Mouse (Mus musculus): ENCODE measurements at regions not wholly inside any gene's neighbourhood (a gene's known extent, or its start where the extent isn't known, plus 50 kb on each side); places are given as distances from the start of the nearest gene placed in this dataset.

GRCm38 (mm10) chr13:60000618-60001347 lies 176.4 kb downstream of the Gas1 start:
- H3K4me3 ChIP-seq (ENCODE audit: low read length), result no peak overlapping the region
- H3K27ac ChIP-seq (ENCODE audit: low read length), result no peak overlapping the region
- H3K36me3 ChIP-seq (ENCODE audit: control insufficient read depth, insufficient read depth, low read length), result no peaks in the 10 kb centered on the region
- 51% methylated on average over 8 of the region's 8 CpGs for whole genome bisulfite sequencing
- H3K9ac ChIP-seq (ENCODE audit: low read depth, low read length), result no peak overlapping the region
- no peaks in the 10 kb centered on the region for H3K9me3 ChIP-seq (ENCODE audit: control insufficient read depth, low read length)
- H3K4me2 ChIP-seq (ENCODE audit: low read depth, low read length), result no peak overlapping the region
- no peak for ATAC-seq
- H3K4me1 ChIP-seq (ENCODE audit: control insufficient read depth, insufficient read depth, low read length), result no peaks in the 10 kb centered on the region
- H3K27me3 ChIP-seq (replicated peaks; ENCODE audit: control insufficient read depth, insufficient read depth, low read length), result no peaks in the 10 kb centered on the region

- Histone ChIP-seq H3K4me3 (ENCODE audit: low read length) (no peak overlapping the region), H3K27me3 (replicated peaks; ENCODE audit: control insufficient read depth, insufficient read depth, low read length) (no peaks in the 10 kb centered on the region), H3K4me1 (ENCODE audit: control insufficient read depth, insufficient read depth, low read length) (no peaks in the 10 kb centered on the region), H3K4me2 (ENCODE audit: low read depth, low read length) (no peak overlapping the region), H3K9ac (ENCODE audit: low read depth, low read length) (no peak overlapping the region), H3K36me3 (ENCODE audit: control insufficient read depth, insufficient read depth, low read length) (no peaks in the 10 kb centered on the region), H3K27ac (ENCODE audit: low read length) (no peak overlapping the region), H3K9me3 (ENCODE audit: control insufficient read depth, low read length) (no peaks in the 10 kb centered on the region)
- 94% methylated on average over 3 of the region's 3 CpGs for WGBS
- no peak for ATAC-seq
These were observed 174.5 kb upstream of the Tut7 start for GRCm38 (mm10) chr13:59997431-59997830.

GRCm38 (mm10) chr13:59996146-59996814 lies 173.3 kb upstream of the Tut7 start:
- no peaks in the 10 kb centered on the region for H3K9me3 ChIP-seq (ENCODE audit: control insufficient read depth, low read length)
- no peak for ATAC-seq
- H3K9ac ChIP-seq (ENCODE audit: low read depth, low read length), result no peak overlapping the region
- no peaks in the 10 kb centered on the region for H3K27me3 ChIP-seq (replicated peaks; ENCODE audit: control insufficient read depth, insufficient read depth, low read length)
- no peak overlapping the region for H3K27ac ChIP-seq (ENCODE audit: low read length)
- 56% methylated on average over 13 of the region's 13 CpGs for WGBS
- H3K4me2 ChIP-seq (ENCODE audit: low read depth, low read length), result no peak overlapping the region
- H3K4me3 ChIP-seq (ENCODE audit: low read length), result no peak overlapping the region
- H3K36me3 ChIP-seq (ENCODE audit: control insufficient read depth, insufficient read depth, low read length), result no peaks in the 10 kb centered on the region
- H3K4me1 ChIP-seq (ENCODE audit: control insufficient read depth, insufficient read depth, low read length), result no peaks in the 10 kb centered on the region

- WGBS, result 70% methylated on average over 11 of the region's 11 CpGs
- Histone ChIP-seq H3K36me3 (ENCODE audit: control insufficient read depth, insufficient read depth, low read length) (no peaks in the 10 kb centered on the region), H3K4me1 (ENCODE audit: control insufficient read depth, insufficient read depth, low read length) (no peaks in the 10 kb centered on the region), H3K27ac (ENCODE audit: low read length) (no peak overlapping the region), H3K4me3 (ENCODE audit: low read length) (no peak overlapping the region), H3K9me3 (ENCODE audit: control insufficient read depth, low read length) (no peaks in the 10 kb centered on the region), H3K4me2 (ENCODE audit: low read depth, low read length) (no peak overlapping the region), H3K9ac (ENCODE audit: low read depth, low read length) (no peak overlapping the region), H3K27me3 (replicated peaks; ENCODE audit: control insufficient read depth, insufficient read depth, low read length) (no peaks in the 10 kb centered on the region)
- no peak for ATAC-seq
These were observed 170.0 kb upstream of the Tut7 start for GRCm38 (mm10) chr13:59992780-59993501.

- no peak overlapping the region for H3K27ac ChIP-seq (ENCODE audit: low read length)
- ATAC-seq, result no peak
- H3K4me1 ChIP-seq (ENCODE audit: control insufficient read depth, insufficient read depth, low read length), result no peaks in the 10 kb centered on the region
- H3K9me3 ChIP-seq (ENCODE audit: control insufficient read depth, low read length), result no peaks in the 10 kb centered on the region
- no peak overlapping the region for H3K4me3 ChIP-seq (ENCODE audit: low read length)
- H3K36me3 ChIP-seq (ENCODE audit: control insufficient read depth, insufficient read depth, low read length), result no peaks in the 10 kb centered on the region
- no peak overlapping the region for H3K4me2 ChIP-seq (ENCODE audit: low read depth, low read length)
- H3K9ac ChIP-seq (ENCODE audit: low read depth, low read length), result no peak overlapping the region
- no peaks in the 10 kb centered on the region for H3K27me3 ChIP-seq (replicated peaks; ENCODE audit: control insufficient read depth, insufficient read depth, low read length)
These were observed 169.4 kb upstream of the Tut7 start for GRCm38 (mm10) chr13:59992346-59992745.

- no peaks in the 10 kb centered on the region for H3K4me1 ChIP-seq (ENCODE audit: control insufficient read depth, insufficient read depth, low read length)
- no peaks in the 10 kb centered on the region for H3K9me3 ChIP-seq (ENCODE audit: control insufficient read depth, low read length)
- 56% methylated on average over 10 of the region's 10 CpGs for WGBS
- H3K9ac ChIP-seq (ENCODE audit: low read depth, low read length), result no peak overlapping the region
- no peak overlapping the region for H3K4me3 ChIP-seq (ENCODE audit: low read length)
- H3K36me3 ChIP-seq (ENCODE audit: control insufficient read depth, insufficient read depth, low read length), result no peaks in the 10 kb centered on the region
- H3K27me3 ChIP-seq (replicated peaks; ENCODE audit: control insufficient read depth, insufficient read depth, low read length), result no peaks in the 10 kb centered on the region
- H3K4me2 ChIP-seq (ENCODE audit: low read depth, low read length), result no peak overlapping the region
- no peak overlapping the region for H3K27ac ChIP-seq (ENCODE audit: low read length)
- no peak for ATAC-seq
These were observed 167.7 kb upstream of the Tut7 start for GRCm38 (mm10) chr13:59990402-59991280.

GRCm38 (mm10) chr13:59988393-59988965 lies 165.5 kb upstream of the Tut7 start:
- no peak for ATAC-seq
- H3K4me2 ChIP-seq (ENCODE audit: low read depth, low read length), result no peak overlapping the region
- H3K9ac ChIP-seq (ENCODE audit: low read depth, low read length), result no peak overlapping the region
- no peaks in the 10 kb centered on the region for H3K27me3 ChIP-seq (replicated peaks; ENCODE audit: control insufficient read depth, insufficient read depth, low read length)
- H3K9me3 ChIP-seq (ENCODE audit: control insufficient read depth, low read length), result no peaks in the 10 kb centered on the region
- no peaks in the 10 kb centered on the region for H3K4me1 ChIP-seq (ENCODE audit: control insufficient read depth, insufficient read depth, low read length)
- no peaks in the 10 kb centered on the region for H3K36me3 ChIP-seq (ENCODE audit: control insufficient read depth, insufficient read depth, low read length)
- no peak overlapping the region for H3K27ac ChIP-seq (ENCODE audit: low read length)
- no peak overlapping the region for H3K4me3 ChIP-seq (ENCODE audit: low read length)
- WGBS, result 72% methylated on average over 7 of the region's 7 CpGs

- Histone ChIP-seq H3K4me1 (ENCODE audit: control insufficient read depth, insufficient read depth, low read length) (0 out of 2 replicates have a peak, but pooled peaks cover under 1% of the 10 kb centered on the region), H3K9ac (ENCODE audit: low read depth, low read length) (no peak overlapping the region), H3K9me3 (ENCODE audit: control insufficient read depth, low read length) (no peaks in the 10 kb centered on the region), H3K4me2 (ENCODE audit: low read depth, low read length) (no peak overlapping the region), H3K4me3 (ENCODE audit: low read length) (no peak overlapping the region), H3K27me3 (replicated peaks; ENCODE audit: control insufficient read depth, insufficient read depth, low read length) (peaks cover 3% of the 10 kb centered on the region; the same call in 1 of the 2 replicates), H3K27ac (ENCODE audit: low read length) (no peak overlapping the region), H3K36me3 (ENCODE audit: control insufficient read depth, insufficient read depth, low read length) (no peaks in the 10 kb centered on the region)
- ATAC-seq, result no peak
- WGBS, result 92% methylated on average over 5 of the region's 5 CpGs
These were observed 153.5 kb upstream of the Tut7 start for GRCm38 (mm10) chr13:59976425-59976824.
